Mouse (Mus musculus) midbrain, embryonic 14.5 days (tissue): ENCODE measurements around the gene Aup1. TPM values are rescaled to one million over a fixed set of nuclear protein-coding genes. Genes with fewer than 3 reads are reported as not detected.
A peak's percentile ranks its signal among the peaks of the same experiment; 100 is the strongest.

Experiments
- ATAC-seq: fragments of 200-750 bp; cut with Nextera tagmentation; 2 replicates; pipeline ENCODE4 v1.8.0; 2017; ENCODE audit warnings: moderate number of reproducible peaks, moderate library complexity; ENCODE audit not compliant: low FRiP score, low TSS enrichment
- DNase-seq: peaks from one replicate; pipeline ENCODE4 v3.0.0-alpha.2; 2015
- H3K27ac ChIP-seq: fragments of 300-500 bp; sonication (generic); replicated peaks from 2 replicates; pipeline ENCODE4 v1.5.1; 2014; ENCODE audit warnings: mild to moderate bottlenecking, low read depth, low read length, moderate library complexity
- H3K27me3 ChIP-seq: fragments of 300-500 bp; sonication (generic); 2 replicates; pipeline ENCODE4 v1.6.1; 2014; ENCODE audit warnings: low read length, control low read depth, mixed read lengths; ENCODE audit not compliant: control insufficient read depth, insufficient read depth
- H3K36me3 ChIP-seq: fragments of 300-500 bp; sonication (generic); 2 replicates; pipeline ENCODE4 v1.6.1; 2014; ENCODE audit warnings: low read length, control low read depth; ENCODE audit not compliant: control insufficient read depth, insufficient read depth
- H3K4me1 ChIP-seq: fragments of 300-500 bp; sonication (generic); 2 replicates; pipeline ENCODE4 v1.6.1; 2014; ENCODE audit warnings: mild to moderate bottlenecking, antibody characterized with exemption, low read length, control low read depth; ENCODE audit not compliant: control insufficient read depth, insufficient read depth
- H3K4me2 ChIP-seq: fragments of 300-500 bp; sonication (generic); 2 replicates; pipeline ENCODE4 v1.6.1; 2014; ENCODE audit warnings: mild to moderate bottlenecking, low read length, moderate library complexity
- H3K4me3 ChIP-seq: fragments of 300-500 bp; sonication (generic); replicated peaks from 2 replicates; pipeline ENCODE4 v1.5.1; 2014; ENCODE audit warnings: low read depth, low read length
- H3K9ac ChIP-seq: fragments of 300-500 bp; sonication (generic); replicated peaks from 2 replicates; pipeline ENCODE4 v1.6.1; 2014; ENCODE audit warnings: mild to moderate bottlenecking, low read length, moderate library complexity
- H3K9me3 ChIP-seq: fragments of 300-500 bp; sonication (generic); 2 replicates; pipeline ENCODE4 v1.6.1; 2016; ENCODE audit warnings: low read length, control low read depth, mixed read lengths; ENCODE audit not compliant: control insufficient read depth
- WGBS: fragments of 180-500 bp; shearing (Covaris S2); extraction: QIAGEN DNeasy Blood & Tissue Kit; methylation state at CpG from one replicate; pipeline ENCODE4 v1.1.7; 2014; 5-methylcytosine and 5-hydroxymethylcytosine counted together
- polyA plus RNA-seq: library from polyadenylated mRNA; unstranded; fragments of >200 nt; fragmentation: Nextera tagmentation; extraction: Ambion mirVana; gene quantifications from 2 replicates; pipeline ENCODE4 v1.2.1, GENCODE M21; 2014

Gene Aup1
- 111 and 145 TPM in 2 replicates for polyA plus RNA-seq

GRCm38 (mm10) chr6:83054074-83054851 lies at the start of gene Aup1:
Gene Aup1 (plus strand): TSS chr6:83054521.
- ATAC-seq: peak; percentile 94
- Histone ChIP-seq H3K27ac (peak within 1 kb of the TSS; percentile 85), H3K36me3 (peaks cover 32% of the 10 kb centered on the region), H3K9ac (peak within 1 kb of the TSS; percentile 92), H3K27me3 (no peaks in the 10 kb centered on the region), H3K9me3 (no peaks in the 10 kb centered on the region), H3K4me3 (peak within 1 kb of the TSS; percentile 86), H3K4me2 (peak within 1 kb of the TSS; percentile 93), H3K4me1 (peaks cover 19% of the 10 kb centered on the region)
- DNase-seq: peak; percentile 99
- WGBS: under 1% methylated on average over 64 of the region's 64 CpGs

GRCm38 (mm10) chr6:83004872-83005271 lies 49.4 kb upstream of the Aup1 start:
- Histone ChIP-seq H3K9me3 (no peaks in the 10 kb centered on the region), H3K9ac (no peak overlapping the region), H3K27me3 (no peaks in the 10 kb centered on the region), H3K36me3 (no peaks in the 10 kb centered on the region), H3K4me1 (no peaks in the 10 kb centered on the region), H3K4me2 (no peak overlapping the region), H3K27ac (no peak overlapping the region), H3K4me3 (no peak overlapping the region)
- WGBS: 56% methylated on average over 7 of the region's 7 CpGs
- no peak for DNase-seq
- ATAC-seq: no peak

- no peaks in the 10 kb centered on the region for H3K36me3 ChIP-seq
- H3K9me3 ChIP-seq: no peaks in the 10 kb centered on the region
- no peaks in the 10 kb centered on the region for H3K27me3 ChIP-seq
- no peak overlapping the region for H3K4me2 ChIP-seq
- H3K27ac ChIP-seq: no peak overlapping the region
- H3K4me3 ChIP-seq: no peak overlapping the region
- no peak for ATAC-seq
- WGBS: 84% methylated on average over 10 of the region's 10 CpGs
- H3K4me1 ChIP-seq: no peaks in the 10 kb centered on the region
- DNase-seq: no peak
- no peak overlapping the region for H3K9ac ChIP-seq
Measured at GRCm38 (mm10) chr6:83005444-83006011, 48.8 kb upstream of the Aup1 start.

- 86% methylated on average over 6 of the region's 6 CpGs for WGBS
- no peak for ATAC-seq
- Histone ChIP-seq H3K4me2 (no peak overlapping the region), H3K9me3 (no peaks in the 10 kb centered on the region), H3K27ac (no peak overlapping the region), H3K36me3 (no peaks in the 10 kb centered on the region), H3K9ac (no peak overlapping the region), H3K27me3 (no peaks in the 10 kb centered on the region), H3K4me1 (no peaks in the 10 kb centered on the region), H3K4me3 (no peak overlapping the region)
- DNase-seq: no peak
Measured at GRCm38 (mm10) chr6:83006114-83006513, 48.2 kb upstream of the Aup1 start.

- Histone ChIP-seq H3K4me2 (no peak overlapping the region), H3K27ac (no peak overlapping the region), H3K4me1 (no peaks in the 10 kb centered on the region), H3K9me3 (no peaks in the 10 kb centered on the region), H3K27me3 (no peaks in the 10 kb centered on the region), H3K4me3 (no peak overlapping the region), H3K36me3 (no peaks in the 10 kb centered on the region), H3K9ac (no peak overlapping the region)
- 67% methylated on average over 3 of the region's 3 CpGs for WGBS
- DNase-seq (no peak), ATAC-seq (no peak)
Measured at GRCm38 (mm10) chr6:83008659-83009058, 45.7 kb upstream of the Aup1 start.

- H3K27ac ChIP-seq: no peak overlapping the region
- H3K4me3 ChIP-seq: no peak overlapping the region
- H3K4me2 ChIP-seq: no peak overlapping the region
- no peak for ATAC-seq
- H3K4me1 ChIP-seq: no peaks in the 10 kb centered on the region
- no peaks in the 10 kb centered on the region for H3K27me3 ChIP-seq
- no peaks in the 10 kb centered on the region for H3K36me3 ChIP-seq
- DNase-seq: no peak
- WGBS: 78% methylated on average over 7 of the region's 7 CpGs
- no peaks in the 10 kb centered on the region for H3K9me3 ChIP-seq
- H3K9ac ChIP-seq: no peak overlapping the region
Measured at GRCm38 (mm10) chr6:83010010-83010409, 44.3 kb upstream of the Aup1 start.

- DNase-seq (no peak), ATAC-seq (no peak)
- Histone ChIP-seq H3K9ac (no peak overlapping the region), H3K4me2 (no peak overlapping the region), H3K9me3 (no peaks in the 10 kb centered on the region), H3K36me3 (no peaks in the 10 kb centered on the region), H3K4me1 (no peaks in the 10 kb centered on the region), H3K27ac (no peak overlapping the region), H3K27me3 (no peaks in the 10 kb centered on the region), H3K4me3 (no peak overlapping the region)
- 89% methylated on average over 7 of the region's 7 CpGs for WGBS
Measured at GRCm38 (mm10) chr6:83011255-83011654, 43.1 kb upstream of the Aup1 start.

- H3K27me3 ChIP-seq: no peaks in the 10 kb centered on the region
- H3K4me1 ChIP-seq: no peaks in the 10 kb centered on the region
- no peak overlapping the region for H3K9ac ChIP-seq
- no peak overlapping the region for H3K4me2 ChIP-seq
- ATAC-seq (no peak), DNase-seq (no peak)
- H3K9me3 ChIP-seq: no peaks in the 10 kb centered on the region
- no peaks in the 10 kb centered on the region for H3K36me3 ChIP-seq
- 76% methylated on average over 6 of the region's 6 CpGs for WGBS
- no peak overlapping the region for H3K4me3 ChIP-seq
- H3K27ac ChIP-seq: no peak overlapping the region
Measured at GRCm38 (mm10) chr6:83011756-83012155, 42.6 kb upstream of the Aup1 start.

- Histone ChIP-seq H3K36me3 (no peaks in the 10 kb centered on the region), H3K4me1 (no peaks in the 10 kb centered on the region), H3K4me3 (no peak overlapping the region), H3K4me2 (no peak overlapping the region), H3K9ac (no peak overlapping the region), H3K27ac (no peak overlapping the region), H3K27me3 (no peaks in the 10 kb centered on the region), H3K9me3 (no peaks in the 10 kb centered on the region)
- ATAC-seq: no peak
- DNase-seq: no peak
- 77% methylated on average over 5 of the region's 5 CpGs for WGBS
Measured at GRCm38 (mm10) chr6:83013444-83013843, 40.9 kb upstream of the Aup1 start.
